Mouse (Mus musculus) stomach, embryonic 16.5 days (tissue): ENCODE results near the gene Sh2d6. TPM values are rescaled to one million over a fixed set of nuclear protein-coding genes. Genes with fewer than 3 reads are reported as not detected.
"Not testable (repeated sequence)": the region's sequence is repeated elsewhere in the genome, so short reads cannot be mapped to it uniquely, and the experiment has no call there.

ENCODE experiments used
- ATAC-seq: fragments of 200-750 bp; cut with Nextera tagmentation; 2 replicates; pipeline ENCODE4 v1.8.0; 2017; ENCODE audit warnings: moderate number of reproducible peaks, moderate TSS enrichment; ENCODE audit not compliant: insufficient read depth, low FRiP score
- H3K27ac ChIP-seq: fragments of 300-500 bp; sonication (generic); 2 replicates; pipeline ENCODE4 v1.5.1; 2014; ENCODE audit warnings: low read length
- H3K27me3 ChIP-seq: fragments of 300-500 bp; sonication (generic); 2 replicates; pipeline ENCODE4 v1.6.1; 2014; ENCODE audit warnings: low read length, control low read depth, mixed read lengths; ENCODE audit not compliant: control insufficient read depth, insufficient read depth
- H3K36me3 ChIP-seq: fragments of 300-500 bp; sonication (generic); 2 replicates; pipeline ENCODE4 v1.6.1; 2014; ENCODE audit warnings: low read length; ENCODE audit not compliant: control insufficient read depth, insufficient read depth
- H3K4me1 ChIP-seq: fragments of 300-500 bp; sonication (generic); 2 replicates; pipeline ENCODE4 v1.6.1; 2014; ENCODE audit warnings: low read length, control low read depth, mixed read lengths; ENCODE audit not compliant: control insufficient read depth, insufficient read depth
- H3K4me2 ChIP-seq: fragments of 300-500 bp; sonication (generic); 2 replicates; pipeline ENCODE4 v1.6.1; 2014; ENCODE audit warnings: low read depth, low read length, mixed read lengths
- H3K4me3 ChIP-seq: fragments of 300-500 bp; sonication (generic); replicated peaks from 2 replicates; pipeline ENCODE4 v1.5.1; 2014; ENCODE audit warnings: mild to moderate bottlenecking, low read length
- H3K9ac ChIP-seq: fragments of 300-500 bp; sonication (generic); 2 replicates; pipeline ENCODE4 v1.6.1; 2014; ENCODE audit warnings: low read length
- H3K9me3 ChIP-seq: fragments of 300-500 bp; sonication (generic); replicated peaks from 2 replicates; pipeline ENCODE4 v1.6.1; 2016; ENCODE audit warnings: low read length, control low read depth; ENCODE audit not compliant: control insufficient read depth
- WGBS: fragments of 180-500 bp; shearing (Covaris S2); extraction: QIAGEN DNeasy Blood & Tissue Kit; methylation state at CpG from one replicate; pipeline ENCODE4 v1.1.7; 2014; 5-methylcytosine and 5-hydroxymethylcytosine counted together
- polyA plus RNA-seq: library from polyadenylated mRNA; unstranded; fragments of >200 nt; fragmentation: Nextera tagmentation; extraction: Ambion mirVana; gene quantifications from 2 replicates; pipeline ENCODE4 v1.2.1, GENCODE M21; 2015

The Sh2d6 gene
- polyA plus RNA-seq, 1 experiment from 2014 or later, result 0.21 TPM

- Histone ChIP-seq H3K9ac (no peak overlapping the region), H3K4me2 (no peak overlapping the region), H3K4me1 (peaks cover 4% of the 10 kb centered on the region; the same call in 1 of the 2 replicates), H3K27ac (no peak overlapping the region), H3K27me3 (no peaks in the 10 kb centered on the region), H3K4me3 (no peak overlapping the region), H3K36me3 (no peaks in the 10 kb centered on the region), H3K9me3 (no peaks in the 10 kb centered on the region)
- 78% methylated on average over 12 of the region's 12 CpGs for WGBS
- no peak for ATAC-seq
Measured at GRCm38 (mm10) chr6:72479645-72480421, 41.7 kb downstream of the Sh2d6 start.

- H3K4me2 ChIP-seq, H3K4me1 ChIP-seq, H3K27ac ChIP-seq, H3K4me3 ChIP-seq, H3K9ac ChIP-seq, H3K36me3 ChIP-seq, H3K9me3 ChIP-seq, ATAC-seq, H3K27me3 ChIP-seq: not testable (repeated sequence)
- 73% methylated on average over 3 of the region's 3 CpGs for WGBS
Measured at GRCm38 (mm10) chr6:72478691-72479090, 42.8 kb downstream of the Sh2d6 start.

- 88% methylated on average over 3 of the region's 3 CpGs for WGBS
- Histone ChIP-seq H3K4me3 (no peak overlapping the region), H3K36me3 (no peaks in the 10 kb centered on the region), H3K4me2 (no peak overlapping the region), H3K9me3 (no peaks in the 10 kb centered on the region), H3K4me1 (peaks cover 15% of the 10 kb centered on the region), H3K9ac (no peak overlapping the region), H3K27me3 (no peaks in the 10 kb centered on the region), H3K27ac (no peak overlapping the region)
- no peak for ATAC-seq
Measured at GRCm38 (mm10) chr6:72477621-72478020, 43.9 kb downstream of the Sh2d6 start.

GRCm38 (mm10) chr6:72476836-72477235 lies 44.7 kb downstream of the Sh2d6 start:
- Histone ChIP-seq H3K9ac (no peak overlapping the region), H3K27me3 (no peaks in the 10 kb centered on the region), H3K36me3 (no peaks in the 10 kb centered on the region), H3K4me2 (no peak overlapping the region), H3K27ac (no peak overlapping the region), H3K4me3 (no peak overlapping the region), H3K9me3 (no peaks in the 10 kb centered on the region), H3K4me1 (peaks cover 11% of the 10 kb centered on the region)
- no peak for ATAC-seq
- 85% methylated on average over 5 of the region's 5 CpGs for WGBS

GRCm38 (mm10) chr6:72475221-72475985 lies 46.1 kb downstream of the Sh2d6 start:
- no peaks in the 10 kb centered on the region for H3K36me3 ChIP-seq
- no peak overlapping the region for H3K9ac ChIP-seq
- no peak overlapping the region for H3K4me2 ChIP-seq
- no peak overlapping the region for H3K4me3 ChIP-seq
- H3K4me1 ChIP-seq, result peaks cover 11% of the 10 kb centered on the region
- H3K27me3 ChIP-seq, result no peaks in the 10 kb centered on the region
- no peak overlapping the region for H3K27ac ChIP-seq
- whole genome bisulfite sequencing, result 78% methylated on average over 4 of the region's 4 CpGs
- H3K9me3 ChIP-seq, result no peaks in the 10 kb centered on the region
- ATAC-seq, result no peak

- H3K9ac ChIP-seq, result no peak overlapping the region; the same call in 1 of the 2 replicates
- H3K4me1 ChIP-seq, result peaks cover 11% of the 10 kb centered on the region
- H3K36me3 ChIP-seq, result no peaks in the 10 kb centered on the region
- no peak overlapping the region for H3K4me3 ChIP-seq
- ATAC-seq, result peak; percentile 73
- H3K9me3 ChIP-seq, result no peaks in the 10 kb centered on the region
- 37% methylated on average over 14 of the region's 14 CpGs for WGBS
- peak overlapping the region; percentile 73 for H3K27ac ChIP-seq
- no peak overlapping the region for H3K4me2 ChIP-seq
- no peaks in the 10 kb centered on the region for H3K27me3 ChIP-seq
Measured at GRCm38 (mm10) chr6:72473264-72474041, 48.1 kb downstream of the Sh2d6 start.

- Histone ChIP-seq H3K4me2 (no peak overlapping the region), H3K36me3 (no peaks in the 10 kb centered on the region), H3K27me3 (no peaks in the 10 kb centered on the region), H3K27ac (no peak overlapping the region), H3K9me3 (no peaks in the 10 kb centered on the region), H3K4me3 (no peak overlapping the region), H3K9ac (no peak overlapping the region), H3K4me1 (peaks cover 6% of the 10 kb centered on the region; the same call in 1 of the 2 replicates)
- 91% methylated on average over 4 of the region's 4 CpGs for WGBS
- no peak for ATAC-seq
Measured at GRCm38 (mm10) chr6:72466171-72466570, 55.3 kb downstream of the Sh2d6 start.

GRCm38 (mm10) chr6:72465361-72466157 lies 55.9 kb downstream of the Sh2d6 start:
- Histone ChIP-seq H3K36me3 (no peaks in the 10 kb centered on the region), H3K4me2 (no peak overlapping the region), H3K4me3 (no peak overlapping the region), H3K9me3 (no peaks in the 10 kb centered on the region), H3K27me3 (no peaks in the 10 kb centered on the region), H3K27ac (no peak overlapping the region), H3K9ac (no peak overlapping the region), H3K4me1 (peaks cover 6% of the 10 kb centered on the region; the same call in 1 of the 2 replicates)
- no peak for ATAC-seq
- WGBS, result 64% methylated on average over 8 of the region's 8 CpGs
